ENCODE assay signal across 12 mouse cellular contexts in the genomic region with DNA sequence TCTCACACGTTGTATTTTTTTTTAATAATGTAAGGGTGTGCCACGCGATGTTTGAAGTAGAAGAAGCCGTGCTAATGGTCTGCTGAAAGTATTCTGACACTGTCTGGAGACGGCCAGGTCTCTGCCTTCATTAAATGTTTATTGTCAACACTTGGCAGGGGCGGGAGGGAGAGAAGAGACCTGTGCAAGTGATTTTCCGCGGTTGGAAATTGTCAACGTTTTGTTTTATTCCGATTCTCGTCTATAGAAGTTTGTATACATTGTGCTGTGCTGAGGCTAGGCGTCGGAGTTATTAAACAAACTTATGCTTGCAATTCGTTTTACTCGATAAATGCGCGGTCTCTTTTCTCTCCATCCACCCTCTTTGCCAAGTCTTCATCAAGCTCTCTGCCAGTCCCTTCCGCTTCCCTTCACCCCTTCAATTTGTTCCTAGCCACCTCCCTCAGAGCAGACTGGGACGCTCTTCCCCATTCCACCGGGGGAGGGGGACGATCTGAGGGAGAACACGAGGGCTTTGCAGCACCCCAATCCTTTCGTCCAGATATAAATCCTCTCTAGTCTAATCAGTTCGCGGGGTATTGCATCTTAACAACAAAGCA. TPM values are rescaled to one million over a fixed set of nuclear protein-coding genes. Genes with fewer than 3 reads are reported as not detected.
DNase-seq lines count a peak whose midpoint lies in the region; ATAC-seq and TF ChIP-seq lines count a peak whose summit lies in the region.
"Had no signal": no experiment of that assay in that cellular context is flagged by ENCODE, and none has a peak within 500 bp of the region (broad histone marks: within the 10 kb centered on the region; RNA-seq: fewer than 3 reads in every experiment).

No protein-coding gene starts in this region.

- no peak overlapping the region for H3K4me2 ChIP-seq in heart, postnatal 0 days (ENCODE audit: low read depth, low read length)
- peak overlapping the region; percentile 63 for H3K4me2 ChIP-seq in hindbrain, embryonic 11.5 days (replicated peaks; ENCODE audit: low read depth, low read length)
- peak overlapping the region; percentile 45 for H3K4me2 ChIP-seq in neural tube, embryonic 15.5 days
- H3K4me2 ChIP-seq: liver, embryonic 13.5 days had no signal

- intact Hi-C loops in heart, postnatal 10 days (cut with DNase I), result loop anchor here (10.0 kb wide), 1 partner anchor 355 kb away; no protein-coding TSS in a partner anchor

- 0 out of 2 replicates have a peak overlapping the region, but pooled peaks have one; percentile 13 for H3K4me3 ChIP-seq in heart, postnatal 0 days (ENCODE audit: low read depth, low read length)
- H3K4me3 ChIP-seq in hindbrain, embryonic 11.5 days (ENCODE audit: low read depth, low read length), result peak overlapping the region; percentile 32
- peak overlapping the region; percentile 54 for H3K4me3 ChIP-seq in midbrain, embryonic 10.5 days
- H3K4me3 ChIP-seq in neural tube, embryonic 15.5 days (replicated peaks), result peak overlapping the region; percentile 20; the same call in 1 of the 2 replicates
- H3K4me3 ChIP-seq: liver, embryonic 13.5 days had no signal

- no peak for ATAC-seq in heart, postnatal 0 days (ENCODE audit: insufficient read depth, low read depth)
- peak; percentile 39; the same call in 1 of the 2 replicates for ATAC-seq in hindbrain, embryonic 11.5 days (ENCODE audit: low FRiP score)
- peak; percentile 37; the same call in 1 of the 2 replicates for ATAC-seq in neural tube, embryonic 15.5 days (ENCODE audit: low FRiP score)

- no peak overlapping the region for H3K9ac ChIP-seq in heart, postnatal 0 days (replicated peaks; ENCODE audit: low read depth, low read length)
- no peak overlapping the region for H3K9ac ChIP-seq in hindbrain, embryonic 11.5 days (ENCODE audit: low read depth, low read length)
- no peak overlapping the region for H3K9ac ChIP-seq in neural tube, embryonic 15.5 days (replicated peaks)
- H3K9ac ChIP-seq: embryonic facial prominence, embryonic 12.5 days; kidney, embryonic 15.5 days; liver, embryonic 13.5 days had no signal

- TF ChIP-seq EP300 in heart, postnatal 0 days (IDR thresholded peaks at IDR 0.05; ENCODE audit: low read depth), result no peak

- H3K27me3 ChIP-seq in heart, postnatal 0 days (ENCODE audit: control insufficient read depth, insufficient read depth, low read length), result peaks cover 85% of the 10 kb centered on the region
- H3K27me3 ChIP-seq in hindbrain, embryonic 11.5 days (ENCODE audit: control insufficient read depth, insufficient read depth, low read length), result peaks cover 43% of the 10 kb centered on the region
- peaks cover 98% of the 10 kb centered on the region for H3K27me3 ChIP-seq in midbrain, embryonic 10.5 days (ENCODE audit: low read depth, poor library complexity, severe bottlenecking)
- peaks cover 56% of the 10 kb centered on the region for H3K27me3 ChIP-seq in neural tube, embryonic 15.5 days (replicated peaks)

- no peak for DNase-seq in heart, postnatal 0 days (ENCODE audit: low spot score)
- DNase-seq in heart, postnatal 10 days, result no peak
- DNase-seq in hindbrain, embryonic 11.5 days (ENCODE audit: low spot score), result peak; percentile 58
- peak; percentile 35 for DNase-seq in midbrain, embryonic 10.5 days (ENCODE audit: low spot score)
- DNase-seq in adrenal gland, postnatal 25 days, result no peak
- DNase-seq in urinary bladder, adult 2 months (ENCODE audit: low spot score), result no peak
- DNase-seq in layer of hippocampus, adult 9-10 months (ENCODE audit: low spot score), result no peak
- DNase-seq: liver, embryonic 13.5 days had no signal

- no peaks in the 10 kb centered on the region; the same call in 1 of the 2 replicates for H3K4me1 ChIP-seq in heart, postnatal 0 days (ENCODE audit: control insufficient read depth, insufficient read depth)
- no peaks in the 10 kb centered on the region for H3K4me1 ChIP-seq in hindbrain, embryonic 11.5 days (replicated peaks; ENCODE audit: control insufficient read depth, insufficient read depth, low read length)
- H3K4me1 ChIP-seq in midbrain, embryonic 10.5 days, result peaks cover 27% of the 10 kb centered on the region
- H3K4me1 ChIP-seq in neural tube, embryonic 15.5 days, result peaks cover 11% of the 10 kb centered on the region; the same call in 1 of the 2 replicates
- H3K4me1 ChIP-seq: liver, embryonic 13.5 days had no signal

- WGBS in heart, postnatal 0 days, result 1% methylated on average over 25 of the region's 25 CpGs
- under 1% methylated on average over 25 of the region's 25 CpGs for WGBS in hindbrain, embryonic 11.5 days
- under 1% methylated on average over 25 of the region's 25 CpGs for WGBS in midbrain, embryonic 10.5 days
- WGBS in neural tube, embryonic 15.5 days, result under 1% methylated on average over 25 of the region's 25 CpGs

- H3K27ac ChIP-seq in heart, postnatal 0 days (ENCODE audit: low read depth), result no peak overlapping the region
- H3K27ac ChIP-seq in hindbrain, embryonic 11.5 days (ENCODE audit: low read depth, low read length), result 0 out of 2 replicates have a peak overlapping the region, but pooled peaks have one; percentile 7
- H3K27ac ChIP-seq in midbrain, embryonic 10.5 days (replicated peaks), result no peak overlapping the region
- peak overlapping the region; percentile 33; the same call in 1 of the 2 replicates for H3K27ac ChIP-seq in neural tube, embryonic 15.5 days (replicated peaks)
- H3K27ac ChIP-seq: embryonic facial prominence, embryonic 12.5 days; kidney, embryonic 15.5 days; liver, embryonic 13.5 days had no signal

- no peaks in the 10 kb centered on the region for H3K9me3 ChIP-seq in heart, postnatal 0 days (replicated peaks; ENCODE audit: control insufficient read depth, low read length)
- H3K9me3 ChIP-seq in hindbrain, embryonic 11.5 days (ENCODE audit: control insufficient read depth, low read length), result no peaks in the 10 kb centered on the region
- no peaks in the 10 kb centered on the region for H3K9me3 ChIP-seq in midbrain, embryonic 10.5 days (replicated peaks)
- no peaks in the 10 kb centered on the region for H3K9me3 ChIP-seq in neural tube, embryonic 15.5 days (replicated peaks)
- H3K9me3 ChIP-seq: embryonic facial prominence, embryonic 12.5 days; kidney, embryonic 15.5 days; liver, embryonic 13.5 days had no signal

- TF ChIP-seq CTCF in heart, postnatal 0 days (IDR thresholded peaks at IDR 0.05; ENCODE audit: low read depth), result no peak

- H3K36me3 ChIP-seq in heart, postnatal 0 days (replicated peaks; ENCODE audit: control insufficient read depth, insufficient read depth, low read length), result no peaks in the 10 kb centered on the region
- no peaks in the 10 kb centered on the region for H3K36me3 ChIP-seq in hindbrain, embryonic 11.5 days (ENCODE audit: control insufficient read depth, insufficient read depth, low read length)
- no peaks in the 10 kb centered on the region for H3K36me3 ChIP-seq in midbrain, embryonic 10.5 days
- no peaks in the 10 kb centered on the region for H3K36me3 ChIP-seq in neural tube, embryonic 15.5 days
- H3K36me3 ChIP-seq: embryonic facial prominence, embryonic 12.5 days; kidney, embryonic 15.5 days; liver, embryonic 13.5 days had no signal

RNA-seq across cellular contexts. Expression of gene Pou4f1, which starts 8.2 kb away (rescaled TPM):
- not detected in 2 replicates for total RNA-seq in heart, postnatal 0 days (2014; rRNA removed; ENCODE audit: low replicate concordance)
- polyA plus RNA-seq in heart, postnatal 0 days (2015; fragmentation: Nextera tagmentation; extraction: Ambion mirVana), result 0.04 and 0.23 TPM in 2 replicates
- under 1 TPM; 0.07 to 0.20 TPM for total RNA-seq in heart, postnatal 10 days (2021)
- polyA plus RNA-seq in hindbrain, embryonic 11.5 days (2014; fragmentation: Nextera tagmentation; extraction: Ambion mirVana), result 56.5 and 71.1 TPM in 2 replicates
- 24.5 and 24.9 TPM in 2 replicates for polyA plus RNA-seq in midbrain, embryonic 10.5 days (2016; fragmentation: Nextera tagmentation; extraction: Ambion mirVana)
- polyA plus RNA-seq in neural tube, embryonic 15.5 days (2015; fragmentation: Nextera tagmentation; extraction: Ambion mirVana), result 58.7 and 73.4 TPM in 2 replicates
- total RNA-seq in adrenal gland, postnatal 25 days (2021), result 0.62 and 1.2 TPM in 2 replicates
- 0.01 and 0.08 TPM in 2 replicates for polyA plus RNA-seq in urinary bladder, adult 2 months (2012; rRNA removed)
- total RNA-seq: layer of hippocampus, postnatal 14 days had no signal

Comparison
In these comparisons a context has a peak if more than half of its experiments do, and no peak if none do; other contexts are left out.
1. DNase-seq: peak in hindbrain, embryonic 11.5 days (single experiment) and midbrain, embryonic 10.5 days (single experiment); none in heart, postnatal 0 days (single experiment), heart, postnatal 10 days (0 of 2), adrenal gland, postnatal 25 days (single experiment), urinary bladder, adult 2 months (single experiment) and layer of hippocampus, adult 9-10 months (single experiment).
2. H3K27ac ChIP-seq: peak in hindbrain, embryonic 11.5 days (single experiment) and neural tube, embryonic 15.5 days (single experiment); none in heart, postnatal 0 days (single experiment) and midbrain, embryonic 10.5 days (single experiment).
3. RNA of gene Pou4f1, which starts 8.2 kb away (polyA plus RNA-seq): 58.7 to 73.4 TPM in neural tube, embryonic 15.5 days, 56.5 to 71.1 TPM in hindbrain, embryonic 11.5 days and 24.5 to 24.9 TPM in midbrain, embryonic 10.5 days; 0.04 to 0.23 TPM in heart, postnatal 0 days and 0.01 to 0.08 TPM in urinary bladder, adult 2 months; every median in the first group is over 10 times any median in the second.
4. Peak in every context shown above with its lines, with median percentiles within 50 percentile points of each other: H3K4me3 ChIP-seq.